Mouse (Mus musculus): Measurements from ENCODE around the gene Scamp5.
"Not testable (repeated sequence)": the region's sequence is repeated elsewhere in the genome, so short reads cannot be mapped to it uniquely, and the experiment has no call there.

Gene Scamp5

DNA sequence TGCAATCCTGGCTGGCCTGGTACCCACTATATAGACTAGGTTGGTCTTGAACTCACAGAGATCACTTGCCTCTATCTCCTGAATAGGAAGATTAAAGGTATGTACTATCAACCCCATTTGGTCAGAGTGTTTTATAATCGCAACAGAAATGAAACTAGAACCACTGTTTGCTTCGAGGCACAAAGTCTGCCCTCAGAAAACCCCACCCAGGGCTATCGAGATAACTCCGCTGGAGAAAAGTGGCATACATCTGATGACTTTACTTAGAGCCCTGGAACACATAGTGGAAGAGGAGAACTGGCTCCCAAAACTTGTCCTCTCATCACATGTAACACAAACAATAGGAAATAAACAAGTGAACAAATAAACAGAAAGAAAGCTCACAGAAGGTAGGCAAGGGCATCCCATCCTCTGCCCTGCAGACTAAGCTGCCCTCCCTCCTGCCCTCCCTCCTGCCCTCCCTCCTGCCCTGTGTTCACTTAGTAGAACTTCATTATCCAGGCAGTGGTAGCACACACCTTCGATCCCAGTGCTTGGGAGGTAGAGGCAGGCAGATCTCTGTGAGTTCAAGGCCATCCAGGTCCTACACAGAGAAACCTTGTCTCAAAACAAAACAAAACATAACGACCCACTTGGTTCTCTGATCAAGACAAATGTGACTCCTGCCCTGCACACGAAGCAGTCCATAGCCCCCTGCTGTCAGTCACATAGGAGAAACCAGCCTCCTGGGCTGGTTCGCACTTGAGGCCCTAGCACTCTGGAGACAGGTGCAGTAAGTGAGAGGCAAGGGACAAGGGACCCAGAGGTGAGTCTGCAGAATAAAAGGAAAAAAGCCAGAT lies 15.0 kb downstream of the Scamp5 start:
- no peak for DNase-seq (ENCODE audit: extremely low spot score, low read depth, low spot score)

DNA sequence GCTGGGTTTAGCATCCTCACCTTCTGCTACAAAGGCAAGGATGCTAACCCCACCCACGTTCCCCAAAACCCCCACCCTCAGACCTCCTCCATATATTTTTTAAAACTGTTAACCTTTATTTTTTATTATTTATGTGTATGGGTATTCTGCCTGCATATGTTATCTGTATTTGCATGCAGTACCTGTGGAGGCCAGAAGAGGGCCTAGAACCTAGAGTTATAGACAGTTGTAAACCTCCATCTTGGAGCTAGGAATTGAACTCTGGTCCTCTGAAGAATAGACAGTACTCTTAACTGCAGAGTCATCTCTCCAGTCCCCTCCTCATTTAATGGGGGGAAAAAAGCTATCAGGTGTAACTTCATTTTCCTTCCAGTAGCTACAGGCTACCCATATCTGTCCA lies 18.1 kb downstream of the Scamp5 start:
- no peak for DNase-seq (ENCODE audit: extremely low spot score, low read depth, low spot score)

DNA sequence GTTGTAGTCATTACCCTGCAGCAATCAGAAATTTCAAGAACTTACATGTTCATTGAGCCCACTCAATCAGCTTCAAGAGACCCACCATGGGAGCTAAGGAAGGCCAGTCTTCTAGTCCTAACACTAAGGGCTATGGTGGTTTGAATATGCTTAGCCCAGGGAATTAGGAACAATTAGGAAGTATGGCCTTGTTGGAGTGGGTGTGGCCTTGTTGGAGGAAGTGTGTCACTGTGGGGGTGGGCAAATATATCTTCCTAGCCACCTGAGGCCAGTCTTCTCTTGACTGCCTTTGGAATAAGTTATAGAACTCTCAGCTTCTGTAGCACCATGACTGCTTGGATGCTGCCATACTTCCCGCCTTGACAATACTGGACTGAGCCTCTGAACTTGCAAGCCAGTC lies 27.2 kb downstream of the Scamp5 start:
- no peak for DNase-seq (ENCODE audit: extremely low spot score, low read depth, low spot score)

DNA sequence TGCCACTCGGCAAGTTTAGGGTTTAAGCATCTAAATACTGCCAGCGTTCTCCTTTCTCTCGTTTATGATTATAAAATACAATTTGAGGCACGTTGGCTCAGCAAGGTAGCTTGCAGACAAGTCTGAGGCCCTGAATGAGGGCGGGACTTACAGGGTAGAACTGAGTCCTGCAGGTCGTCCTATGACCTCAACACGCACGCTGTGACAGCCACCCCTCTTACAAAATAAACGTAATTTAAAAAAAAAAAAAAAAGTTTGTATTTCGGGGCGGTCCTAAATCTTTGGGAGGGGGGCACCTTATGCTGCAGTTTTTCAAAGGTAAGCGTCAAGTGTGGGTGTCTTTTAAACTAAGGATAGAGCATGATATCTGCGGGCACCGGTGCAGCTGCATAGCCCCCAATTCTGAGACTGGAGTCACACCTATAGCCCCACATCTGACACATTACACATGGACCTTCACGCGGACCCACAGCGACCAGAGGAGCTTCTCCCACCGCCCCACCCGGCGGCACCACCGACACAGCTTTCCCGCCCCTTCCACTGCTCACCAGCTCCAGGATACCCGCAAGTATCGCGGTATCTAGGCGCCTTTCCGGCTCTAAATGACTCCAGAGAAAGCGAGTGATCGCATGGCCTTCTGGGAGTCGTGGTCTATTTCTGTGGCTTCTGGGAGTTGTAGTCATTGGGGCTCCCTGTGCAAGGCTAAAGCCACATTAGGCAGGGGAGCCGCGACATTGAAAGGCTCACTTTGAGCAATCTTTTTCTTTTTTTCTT lies 28.2 kb downstream of the Scamp5 start, which contains the start of gene Ppcdc:
TSS of gene Ppcdc (minus strand) at position 603 of the 774 bp plus-strand sequence.
- peak; percentile 90 for DNase-seq (ENCODE audit: extremely low spot score, low read depth, low spot score)

DNA sequence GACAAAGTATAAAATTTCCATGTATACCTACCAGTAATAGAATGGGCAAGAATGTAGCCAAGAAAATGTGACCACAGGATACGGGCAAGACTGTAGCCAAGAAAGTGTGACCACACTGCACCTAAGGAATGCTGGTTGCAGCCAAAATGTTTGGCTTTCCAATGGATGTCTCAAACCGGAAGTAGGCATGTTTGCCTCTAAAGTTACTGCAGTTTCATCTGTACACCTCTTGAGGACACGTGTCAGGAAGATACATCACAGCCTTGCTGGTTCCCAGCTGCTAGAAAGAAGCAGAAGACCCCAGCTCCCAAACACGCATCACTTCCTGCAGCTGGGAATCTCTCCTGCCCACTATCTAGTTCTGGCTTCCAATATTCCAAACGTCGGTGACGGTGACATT lies 28.8 kb downstream of the Scamp5 start:
- DNase-seq (ENCODE audit: extremely low spot score, low read depth, low spot score): no peak

DNA sequence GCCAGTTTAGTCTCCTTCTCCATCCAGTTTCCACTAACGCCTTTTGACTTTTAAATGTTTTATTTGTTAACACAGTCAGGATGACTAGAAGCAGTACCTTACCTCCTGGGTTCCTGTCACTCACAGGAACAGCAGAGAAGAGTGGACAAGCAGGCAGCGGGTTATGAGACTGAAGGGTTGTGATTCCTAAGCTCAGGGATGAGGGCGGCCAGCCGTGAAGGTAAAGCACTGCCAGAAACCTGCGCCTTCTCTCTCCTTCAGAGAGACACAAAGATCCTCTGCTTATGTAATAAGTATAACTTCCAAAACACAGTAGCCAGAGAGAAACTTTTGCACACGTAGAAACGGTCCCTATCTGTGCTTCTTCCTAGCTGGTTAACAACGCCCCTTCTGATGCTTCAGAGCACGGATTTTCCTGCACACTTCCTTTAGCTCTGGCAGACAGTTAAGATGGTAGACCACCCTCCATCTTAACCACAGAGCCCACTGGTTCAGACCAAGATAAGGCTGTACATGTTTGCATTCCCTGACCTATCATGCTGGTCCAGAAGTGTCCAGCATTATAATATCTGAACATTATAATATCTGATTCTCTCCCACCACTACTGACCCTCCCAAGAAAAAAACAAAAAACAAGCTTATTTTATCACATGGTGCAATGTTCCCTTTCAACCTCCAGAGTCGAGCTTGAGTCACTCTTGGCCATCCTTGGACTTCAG lies 29.8 kb downstream of the Scamp5 start:
- no peak for DNase-seq (ENCODE audit: extremely low spot score, low read depth, low spot score)

DNA sequence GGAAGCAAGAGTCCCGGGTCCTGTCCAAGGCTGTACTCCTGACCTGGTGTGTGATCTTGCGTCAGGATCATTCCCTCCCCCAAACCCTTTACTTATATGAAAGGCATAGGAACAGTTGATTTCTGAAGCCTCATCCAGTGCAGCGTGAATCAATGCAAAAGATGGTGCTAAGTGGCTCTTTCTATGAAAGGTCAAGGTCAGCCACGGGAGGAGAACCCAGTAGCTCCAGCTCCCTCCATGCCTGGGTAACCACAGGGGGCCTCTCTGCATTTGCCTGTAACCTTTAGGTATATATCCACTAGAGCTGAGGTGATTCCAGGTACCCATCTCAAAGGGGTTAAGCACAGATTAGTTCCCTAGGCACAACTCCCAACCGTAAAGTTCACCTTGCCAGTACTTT lies 31.7 kb downstream of the Scamp5 start:
- no peak for DNase-seq (ENCODE audit: extremely low spot score, low read depth, low spot score)

DNA sequence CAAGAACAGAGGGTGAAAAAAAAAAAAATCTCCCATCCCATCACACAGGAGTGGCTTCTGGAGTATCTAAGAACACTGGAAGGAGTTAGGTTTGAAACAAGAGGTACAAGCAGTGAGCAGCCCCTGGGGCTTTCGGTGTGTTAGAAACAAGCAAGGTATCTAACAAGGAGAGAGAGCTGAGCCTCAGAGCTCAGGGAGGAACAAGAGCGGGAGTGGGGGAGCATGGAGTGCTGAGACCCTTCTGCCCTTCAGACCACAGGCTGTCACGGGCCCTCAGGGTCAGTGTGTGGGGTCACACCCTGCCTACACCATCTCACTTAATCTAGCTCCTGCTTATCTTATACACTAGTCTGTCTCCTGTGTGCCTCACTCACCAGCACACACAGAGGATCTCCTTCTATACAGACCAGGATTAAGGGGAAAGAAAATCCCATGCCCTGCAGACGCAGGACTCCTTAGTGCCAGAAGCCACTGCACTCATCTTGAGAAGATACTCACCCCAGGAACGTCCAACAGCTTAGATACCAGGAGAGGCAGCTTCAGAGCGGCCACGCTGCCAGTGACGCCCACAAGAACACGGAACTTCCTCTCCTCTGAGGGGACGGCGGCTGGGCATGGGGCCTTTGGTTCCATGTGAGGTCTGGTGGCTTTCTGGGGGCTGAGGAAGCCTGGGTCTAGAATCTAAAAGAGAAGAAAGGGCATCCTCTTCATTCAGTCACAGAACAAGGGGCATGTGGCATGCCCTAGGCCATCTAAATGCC lies 33.3 kb downstream of the Scamp5 start:
- DNase-seq (ENCODE audit: extremely low spot score, low read depth, low spot score): no peak

DNA sequence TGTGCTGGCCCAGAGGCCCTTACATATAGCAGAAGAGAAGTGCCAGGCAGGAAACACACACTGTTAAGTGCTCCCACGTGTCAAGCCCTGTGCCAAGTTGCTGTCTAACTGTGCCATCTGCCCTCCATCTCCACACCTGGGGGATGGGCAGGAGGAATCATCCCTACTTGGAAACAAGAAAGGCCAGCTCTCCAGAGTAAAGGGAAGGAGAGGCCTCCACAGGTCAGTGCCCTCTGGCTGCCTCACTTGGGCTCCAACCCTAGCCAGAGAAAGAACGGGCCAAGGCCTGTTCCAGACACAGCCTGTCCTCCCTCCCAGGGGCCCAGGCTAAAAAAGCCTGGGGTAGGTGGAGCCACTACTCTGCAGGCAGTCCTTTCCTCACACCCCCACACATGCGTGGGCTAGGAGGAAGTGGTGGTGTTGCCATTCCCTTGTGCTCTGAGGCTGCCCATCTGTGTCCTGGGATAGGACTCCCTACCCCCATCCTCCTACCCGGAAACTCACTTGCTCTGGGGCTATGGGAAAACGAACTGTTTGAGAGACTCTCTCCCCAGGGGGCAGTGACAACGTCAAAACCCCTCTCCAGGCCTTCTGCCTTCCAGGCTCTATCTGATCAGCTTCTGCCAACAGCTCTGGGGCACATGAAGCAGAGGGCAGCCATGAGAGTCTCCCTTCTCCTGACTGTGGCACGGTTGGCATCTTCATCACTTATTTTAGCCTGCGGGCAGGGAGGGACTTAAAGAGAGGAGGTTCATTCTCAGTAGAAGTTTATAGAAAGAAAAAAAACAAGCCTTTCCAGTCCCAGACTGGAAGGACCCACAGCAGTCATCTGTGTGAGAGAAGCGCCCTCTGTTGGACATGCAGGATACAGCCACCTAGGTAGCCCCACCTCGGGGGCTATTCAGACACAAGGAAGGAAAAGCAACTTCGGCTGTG lies 34.5 kb downstream of the Scamp5 start:
- DNase-seq (ENCODE audit: extremely low spot score, low read depth, low spot score): peak; percentile 41

DNA sequence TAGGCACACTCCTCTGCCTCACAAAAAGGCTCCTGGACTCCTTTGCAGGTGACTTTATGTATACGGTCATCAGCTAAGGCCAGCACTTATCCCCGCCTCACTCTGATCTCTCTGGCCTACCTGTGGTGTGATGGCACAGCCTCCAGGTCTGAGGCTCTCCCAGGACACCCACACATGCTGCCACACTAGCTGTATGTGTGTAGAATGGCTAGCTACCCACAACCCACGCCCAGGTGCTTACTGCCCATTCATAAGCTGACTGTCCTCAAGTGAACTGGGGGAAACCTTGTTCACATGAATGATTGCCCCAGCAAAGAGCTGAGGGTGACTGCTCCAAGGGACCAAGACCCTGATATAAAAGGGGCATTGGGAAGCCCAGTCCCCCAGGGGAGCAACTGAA lies 35.4 kb downstream of the Scamp5 start:
- DNase-seq (ENCODE audit: extremely low spot score, low read depth, low spot score): no peak

DNA sequence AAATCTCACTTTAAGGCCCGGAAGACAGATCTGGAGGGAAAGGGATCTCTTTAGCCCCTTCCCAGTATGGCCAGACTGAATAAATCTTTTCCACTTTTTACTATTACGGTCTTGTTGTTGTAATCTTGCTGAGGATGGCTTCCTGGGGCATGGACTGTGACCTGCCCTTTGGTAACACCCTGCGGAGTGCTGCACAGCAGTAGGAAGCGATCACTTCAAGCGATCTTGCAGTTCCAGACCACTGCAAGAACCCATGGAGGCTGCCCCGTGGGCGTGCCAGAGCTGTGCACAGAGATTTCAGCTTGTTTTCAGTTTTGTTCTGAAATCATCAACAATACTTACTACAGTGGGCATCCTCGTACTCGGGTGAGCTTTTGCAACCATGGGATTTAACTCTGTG lies 36.7 kb downstream of the Scamp5 start:
- no peak for DNase-seq (ENCODE audit: extremely low spot score, low read depth, low spot score)

DNA sequence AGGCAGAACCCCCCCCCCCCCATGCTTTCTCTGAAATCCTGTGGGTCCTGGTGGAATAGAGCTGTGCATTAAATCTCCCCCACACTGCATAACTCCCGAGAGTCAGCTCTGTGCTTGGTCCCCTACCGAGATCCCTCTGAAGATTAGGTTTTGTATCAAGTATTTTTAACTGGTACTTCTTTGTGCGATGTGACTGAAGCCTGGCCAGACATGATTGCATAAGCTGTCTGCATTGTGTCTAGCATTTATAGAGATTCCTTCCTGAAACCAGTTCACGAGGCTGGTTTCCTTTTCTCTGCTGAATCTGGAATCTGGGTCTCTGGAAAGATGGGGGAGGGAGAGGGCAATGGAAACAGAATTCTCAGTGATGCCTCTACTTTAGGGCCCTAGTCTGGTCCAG lies 39.5 kb downstream of the Scamp5 start:
- DNase-seq (ENCODE audit: extremely low spot score, low read depth, low spot score): no peak

DNA sequence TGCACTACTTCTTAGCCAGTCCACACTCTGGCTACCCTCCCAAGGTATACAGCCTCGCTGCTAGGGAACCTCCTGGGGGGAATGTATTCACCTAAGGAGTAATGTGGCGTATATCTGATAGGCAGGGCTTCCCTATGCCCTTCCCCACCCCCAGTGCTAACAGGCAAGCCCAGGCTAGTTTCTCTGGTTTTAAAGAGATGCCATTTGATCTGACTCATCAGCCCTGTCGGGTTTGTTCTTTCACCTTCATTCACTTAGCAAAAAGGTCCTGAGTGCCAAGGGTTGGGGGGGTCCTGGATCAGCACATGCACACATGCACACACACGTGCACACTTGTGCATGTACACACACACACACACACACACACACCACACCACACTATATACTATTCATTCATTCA lies 39.9 kb downstream of the Scamp5 start:
- DNase-seq (ENCODE audit: extremely low spot score, low read depth, low spot score): no peak

DNA sequence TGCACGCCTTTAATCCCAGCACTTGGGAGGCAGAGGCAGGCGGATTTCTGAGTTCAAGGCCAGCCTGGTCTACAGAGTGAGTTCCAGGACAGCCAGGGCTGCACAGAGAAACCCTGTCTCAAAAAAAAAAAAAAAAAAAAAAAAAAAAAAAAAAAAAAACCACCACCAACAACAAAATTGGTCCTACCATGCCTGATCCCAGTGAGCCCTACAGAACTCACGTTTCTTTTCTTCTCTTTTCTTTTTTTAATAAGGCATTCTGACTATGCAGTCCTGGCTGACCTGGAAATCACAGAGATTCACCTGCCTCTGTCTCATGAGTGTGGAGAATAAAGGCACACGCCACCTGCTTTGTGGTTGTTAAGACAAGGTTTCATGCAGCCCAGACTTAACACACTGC lies 40.7 kb downstream of the Scamp5 start:
- DNase-seq (ENCODE audit: extremely low spot score, low read depth, low spot score): not testable (repeated sequence)

DNA sequence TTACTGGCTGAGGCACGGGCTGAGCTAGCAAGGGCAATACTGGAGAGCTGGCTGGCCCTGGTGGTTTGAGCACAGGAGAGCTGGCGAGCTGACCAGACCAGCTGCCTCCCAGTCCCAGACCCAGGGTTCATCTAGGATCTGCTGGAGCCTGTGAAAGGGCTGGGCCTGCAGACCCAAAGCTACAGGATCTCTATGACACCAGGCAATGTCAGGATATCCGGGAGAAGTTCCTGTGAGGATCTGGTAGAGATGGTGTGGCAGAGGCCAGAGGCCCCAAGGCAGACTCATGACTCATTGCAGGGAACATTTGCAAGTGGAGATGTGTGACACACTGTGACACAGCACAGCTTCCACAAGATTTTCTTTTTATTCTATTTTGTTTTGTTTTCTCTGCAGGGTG lies 42.7 kb downstream of the Scamp5 start:
- no peak for DNase-seq (ENCODE audit: extremely low spot score, low read depth, low spot score)

DNA sequence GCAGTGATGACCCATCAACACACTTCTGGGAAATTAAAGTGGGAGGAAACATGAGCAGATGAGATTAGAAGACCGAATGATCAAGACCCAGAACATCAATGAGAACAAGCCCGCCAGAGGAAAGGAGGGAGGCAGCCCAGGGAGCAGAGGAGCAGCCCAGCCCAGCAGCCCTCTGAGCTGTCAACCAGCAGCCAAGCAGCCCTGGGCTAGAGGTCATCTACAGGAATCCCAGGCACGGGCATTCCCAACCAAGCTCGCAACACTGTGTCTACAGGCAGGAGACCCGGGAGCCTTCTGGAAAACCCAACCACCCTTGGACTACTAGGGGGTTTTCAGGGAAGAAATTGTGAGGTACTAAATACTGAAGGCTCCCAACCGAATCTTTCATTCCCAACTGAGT lies 43.8 kb downstream of the Scamp5 start:
- no peak for DNase-seq (ENCODE audit: extremely low spot score, low read depth, low spot score)

DNA sequence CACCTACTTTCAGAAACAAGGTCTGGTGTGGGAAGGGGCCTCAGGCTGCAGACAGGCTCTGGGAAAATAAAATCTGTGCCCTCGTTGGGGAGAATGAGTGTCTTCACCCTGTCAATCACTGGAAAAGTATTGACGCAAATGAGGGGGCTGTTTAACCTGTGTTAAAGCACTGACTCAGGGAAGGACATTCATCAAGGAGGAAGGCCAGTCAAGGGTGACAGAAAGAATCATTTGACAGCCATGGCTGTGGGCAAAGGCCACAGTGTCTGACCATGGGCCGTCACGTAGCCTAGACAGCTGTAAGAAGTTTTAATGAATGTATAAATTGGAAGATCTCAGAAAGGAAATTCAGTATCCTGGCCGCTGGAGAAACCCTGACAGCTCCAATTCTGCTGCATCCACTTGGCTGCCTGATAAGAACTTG lies 46.2 kb downstream of the Scamp5 start:
- no peak for DNase-seq (ENCODE audit: extremely low spot score, low read depth, low spot score)

DNA sequence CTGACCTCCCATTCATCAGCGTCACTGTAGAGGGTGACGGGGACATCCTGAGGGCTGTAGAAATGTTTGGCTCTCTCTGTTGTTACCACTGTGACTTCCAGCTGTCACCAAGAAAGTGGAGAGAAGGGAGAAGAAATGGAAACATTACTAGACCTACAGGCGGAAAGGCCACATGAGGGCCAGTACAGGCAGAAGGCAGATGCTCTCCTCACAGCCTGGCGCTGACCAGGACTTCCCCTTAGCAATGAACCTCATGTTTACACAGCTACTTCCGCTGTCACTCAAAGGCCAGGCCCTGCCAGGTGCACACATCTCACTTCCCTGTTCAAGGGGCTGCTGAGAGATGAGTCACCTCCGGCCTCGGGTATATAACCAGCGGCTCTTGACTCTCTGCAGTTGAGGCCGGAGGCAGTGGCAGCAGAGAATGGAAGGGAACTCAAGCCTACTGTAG lies 46.7 kb downstream of the Scamp5 start:
- no peak for DNase-seq (ENCODE audit: extremely low spot score, low read depth, low spot score)

DNA sequence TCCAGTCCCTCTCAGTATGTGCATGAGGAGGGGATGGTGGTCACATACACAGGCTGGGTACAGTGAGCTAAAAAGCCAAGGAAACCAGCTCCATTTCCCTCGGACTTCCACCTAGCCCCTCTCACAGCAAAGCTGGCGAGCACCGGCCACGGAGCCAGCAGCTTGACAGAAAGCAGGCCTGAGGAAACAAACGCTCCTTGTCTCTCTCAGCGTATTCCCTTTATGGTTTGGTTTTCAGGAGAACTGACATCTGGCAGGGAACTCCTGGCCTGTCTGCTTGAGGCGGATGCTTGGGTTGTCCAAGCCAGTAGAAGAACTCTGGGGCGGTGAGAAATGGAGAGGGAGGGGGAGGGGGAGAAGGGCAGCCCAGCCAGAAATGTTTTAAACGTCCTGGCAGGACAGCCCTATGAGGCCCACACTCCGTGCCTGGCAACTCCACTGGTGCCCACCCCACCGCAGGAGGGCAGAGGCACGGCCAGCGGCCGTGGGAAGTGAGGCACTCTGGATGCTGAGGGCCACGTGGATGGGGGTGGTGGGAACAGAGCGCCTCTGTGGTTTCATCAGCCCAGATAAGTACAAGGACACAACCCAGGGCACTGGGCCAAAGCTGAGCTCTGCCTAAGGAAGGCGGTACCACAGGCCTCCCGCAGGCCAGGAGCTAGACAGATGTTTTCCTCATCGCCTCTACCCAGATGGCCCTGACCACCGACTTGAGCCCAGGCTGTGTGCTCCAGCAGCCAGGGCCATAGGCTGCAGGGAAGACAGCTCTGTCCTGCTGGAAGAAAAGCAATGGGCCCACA lies 47.3 kb downstream of the Scamp5 start:
- no peak for DNase-seq (ENCODE audit: extremely low spot score, low read depth, low spot score)
